Mouse (Mus musculus) hindbrain, embryonic 11.5 days (tissue): ENCODE measurements around the gene Rin2. TPM values are rescaled to one million over a fixed set of nuclear protein-coding genes. Genes with fewer than 3 reads are reported as not detected.

ENCODE experiments used
- ATAC-seq: fragments of 200-750 bp; cut with Nextera tagmentation; 2 replicates; pipeline ENCODE4 v1.8.0; 2017; ENCODE audit warnings: mild to moderate bottlenecking, moderate TSS enrichment, moderate library complexity; ENCODE audit not compliant: low FRiP score
- DNase-seq: peaks from one replicate; pipeline ENCODE4 v3.0.0-alpha.2; 2015; ENCODE audit warnings: low spot score
- H3K27ac ChIP-seq: fragments of 300-500 bp; sonication (generic); 2 replicates; pipeline ENCODE4 v1.5.1; 2014; ENCODE audit warnings: mild to moderate bottlenecking, low read depth, low read length
- H3K27me3 ChIP-seq: fragments of 300-500 bp; sonication (generic); 2 replicates; pipeline ENCODE4 v1.6.1; 2014; ENCODE audit warnings: mild to moderate bottlenecking, low read length, moderate library complexity, mixed read lengths; ENCODE audit not compliant: control insufficient read depth, insufficient read depth
- H3K36me3 ChIP-seq: fragments of 300-500 bp; sonication (generic); 2 replicates; pipeline ENCODE4 v1.6.1; 2014; ENCODE audit warnings: mild to moderate bottlenecking, low read length, moderate library complexity, mixed read lengths; ENCODE audit not compliant: control insufficient read depth, insufficient read depth
- H3K4me1 ChIP-seq: fragments of 300-500 bp; sonication (generic); replicated peaks from 2 replicates; pipeline ENCODE4 v1.6.1; 2014; ENCODE audit warnings: low read length, mixed read lengths; ENCODE audit not compliant: control insufficient read depth, insufficient read depth
- H3K4me2 ChIP-seq: fragments of 300-500 bp; sonication (generic); replicated peaks from 2 replicates; pipeline ENCODE4 v1.6.1; 2014; ENCODE audit warnings: mild to moderate bottlenecking, low read depth, low read length
- H3K4me3 ChIP-seq: fragments of 300-500 bp; sonication (generic); 2 replicates; pipeline ENCODE4 v1.5.1; 2014; ENCODE audit warnings: low read depth, low read length
- H3K9ac ChIP-seq: fragments of 300-500 bp; sonication (generic); 2 replicates; pipeline ENCODE4 v1.6.1; 2014; ENCODE audit warnings: low read depth, low read length
- H3K9me3 ChIP-seq: fragments of 300-500 bp; sonication (generic); 2 replicates; pipeline ENCODE4 v1.6.1; 2016; ENCODE audit warnings: low read length; ENCODE audit not compliant: control insufficient read depth
- WGBS: fragments of 180-500 bp; shearing (Covaris S2); extraction: QIAGEN DNeasy Blood & Tissue Kit; methylation state at CpG from one replicate; pipeline ENCODE4 v1.1.7; 2014; 5-methylcytosine and 5-hydroxymethylcytosine counted together
- polyA plus RNA-seq: library from polyadenylated mRNA; unstranded; fragments of >200 nt; fragmentation: Nextera tagmentation; extraction: Ambion mirVana; gene quantifications from 2 replicates; pipeline ENCODE4 v1.2.1, GENCODE M21; 2014

Rin2 gene
- polyA plus RNA-seq, 1 experiment from 2014 or later, result 19.1 TPM

DNA sequence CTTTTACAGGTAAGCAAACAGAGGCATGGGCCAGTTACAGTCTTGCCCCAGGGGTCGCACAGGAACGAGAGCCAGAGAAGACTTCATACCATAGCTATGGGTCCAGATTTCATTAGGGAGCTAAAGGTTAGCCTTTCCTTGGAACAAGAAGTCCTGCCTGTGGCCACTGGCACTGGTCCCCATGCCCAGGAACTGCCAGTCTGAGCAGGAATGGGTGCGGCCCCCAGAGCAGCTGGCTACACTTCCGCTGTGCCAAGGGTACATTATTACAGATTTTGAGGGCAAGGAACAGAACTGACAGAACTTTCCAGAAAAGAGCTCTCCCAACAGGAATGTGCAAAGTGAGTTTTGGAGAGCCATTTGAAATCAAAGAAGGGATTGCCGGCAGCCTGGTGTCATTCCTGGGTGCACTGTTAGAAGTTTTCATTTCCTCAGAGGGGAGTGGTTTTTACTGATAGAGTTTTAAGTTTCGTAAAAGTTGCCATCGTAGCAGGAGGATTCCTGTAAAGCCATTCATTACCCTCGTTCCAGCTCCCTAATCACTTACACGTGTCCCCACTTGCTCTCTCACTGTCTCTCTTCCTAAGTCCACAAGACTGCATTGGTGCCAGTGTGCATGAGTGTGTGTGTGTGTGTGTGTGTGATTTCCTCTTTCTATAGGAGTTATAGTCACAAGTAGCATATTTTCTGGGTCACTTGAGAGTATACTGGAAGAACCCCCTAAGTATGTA lies 126.5 kb downstream of the Rin2 start:
- 82% methylated on average over 9 of the region's 9 CpGs for WGBS
- Histone ChIP-seq H3K4me3 (no peak overlapping the region), H3K4me2 (no peak overlapping the region), H3K9me3 (no peaks in the 10 kb centered on the region), H3K9ac (no peak overlapping the region), H3K27me3 (no peaks in the 10 kb centered on the region), H3K27ac (no peak overlapping the region), H3K4me1 (no peaks in the 10 kb centered on the region), H3K36me3 (no peaks in the 10 kb centered on the region)
- DNase-seq (no peak), ATAC-seq (no peak)

- no peak overlapping the region for H3K27ac ChIP-seq
- H3K27me3 ChIP-seq, result no peaks in the 10 kb centered on the region
- no peaks in the 10 kb centered on the region for H3K36me3 ChIP-seq
- no peak overlapping the region for H3K9ac ChIP-seq
- no peaks in the 10 kb centered on the region for H3K9me3 ChIP-seq
- no peak for DNase-seq
- H3K4me3 ChIP-seq, result no peak overlapping the region
- 80% methylated on average over 2 of the region's 2 CpGs for WGBS
- ATAC-seq, result no peak
- no peak overlapping the region for H3K4me2 ChIP-seq
- H3K4me1 ChIP-seq, result no peaks in the 10 kb centered on the region
Measured at GRCm38 (mm10) chr2:145802626-145803025, 127.6 kb downstream of the Rin2 start.

DNA sequence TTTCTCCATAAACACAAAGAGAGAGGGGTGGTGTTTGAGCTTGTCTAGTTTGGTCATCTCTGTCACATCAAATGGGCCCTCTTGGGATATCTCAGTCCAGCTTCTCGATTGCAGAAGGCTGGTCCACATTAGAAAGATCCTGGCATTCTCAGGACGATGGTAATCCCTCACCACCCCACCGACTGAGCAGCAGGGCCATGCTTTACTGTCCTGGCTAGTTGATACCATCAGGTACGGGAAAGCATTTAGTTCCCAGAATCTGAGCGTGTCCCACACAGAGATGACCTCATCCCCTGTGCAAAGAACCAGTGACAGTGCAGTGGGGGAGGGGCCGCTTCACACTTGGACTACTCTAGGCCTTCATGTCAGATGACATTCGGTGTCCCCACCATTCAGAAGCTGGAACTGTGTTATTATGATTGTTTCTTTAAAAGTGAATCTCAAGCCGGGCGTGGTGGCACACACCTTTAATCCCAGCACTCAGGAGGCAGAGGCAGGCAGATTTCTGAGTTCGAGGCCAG lies 128.9 kb downstream of the Rin2 start:
- Histone ChIP-seq H3K9me3 (no peaks in the 10 kb centered on the region), H3K4me2 (no peak overlapping the region), H3K27me3 (no peaks in the 10 kb centered on the region), H3K36me3 (no peaks in the 10 kb centered on the region), H3K4me3 (no peak overlapping the region), H3K27ac (no peak overlapping the region), H3K9ac (no peak overlapping the region), H3K4me1 (no peaks in the 10 kb centered on the region)
- DNase-seq (no peak), ATAC-seq (no peak)
- 88% methylated on average over 10 of the region's 10 CpGs for WGBS

- no peaks in the 10 kb centered on the region for H3K36me3 ChIP-seq
- no peaks in the 10 kb centered on the region for H3K9me3 ChIP-seq
- no peaks in the 10 kb centered on the region for H3K4me1 ChIP-seq
- WGBS, result 88% methylated on average over 6 of the region's 6 CpGs
- H3K27ac ChIP-seq, result no peak overlapping the region
- H3K4me2 ChIP-seq, result no peak overlapping the region
- DNase-seq (no peak), ATAC-seq (no peak)
- H3K9ac ChIP-seq, result no peak overlapping the region
- H3K27me3 ChIP-seq, result no peaks in the 10 kb centered on the region
- H3K4me3 ChIP-seq, result no peak overlapping the region
Measured at GRCm38 (mm10) chr2:145804524-145804923, 129.5 kb downstream of the Rin2 start.

DNA sequence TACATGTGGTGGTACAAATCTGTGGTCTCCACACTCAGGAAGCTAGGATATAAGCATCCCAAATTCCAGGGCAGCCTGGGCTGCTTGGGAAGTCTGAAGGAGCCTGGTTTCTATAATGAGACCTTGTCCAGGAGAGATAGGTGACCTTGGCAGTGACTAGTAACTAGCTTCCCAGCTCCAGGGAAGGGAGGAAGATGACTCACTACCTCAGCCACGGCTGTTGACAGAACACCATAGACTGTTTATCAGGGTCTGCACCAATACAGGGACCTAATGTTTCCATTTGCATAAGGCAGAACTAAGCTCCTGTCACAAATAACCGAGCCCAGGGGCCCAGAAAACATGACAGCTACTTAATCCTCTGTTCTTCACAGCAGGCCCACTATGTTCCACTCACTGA lies 132.3 kb downstream of the Rin2 start:
- Histone ChIP-seq H3K9ac (no peak overlapping the region), H3K4me2 (no peak overlapping the region), H3K36me3 (no peaks in the 10 kb centered on the region), H3K27me3 (no peaks in the 10 kb centered on the region), H3K27ac (no peak overlapping the region), H3K9me3 (no peaks in the 10 kb centered on the region), H3K4me3 (no peak overlapping the region), H3K4me1 (no peaks in the 10 kb centered on the region)
- ATAC-seq, result no peak
- WGBS, result 68% methylated on average over 2 of the region's 2 CpGs
- DNase-seq, result no peak

DNA sequence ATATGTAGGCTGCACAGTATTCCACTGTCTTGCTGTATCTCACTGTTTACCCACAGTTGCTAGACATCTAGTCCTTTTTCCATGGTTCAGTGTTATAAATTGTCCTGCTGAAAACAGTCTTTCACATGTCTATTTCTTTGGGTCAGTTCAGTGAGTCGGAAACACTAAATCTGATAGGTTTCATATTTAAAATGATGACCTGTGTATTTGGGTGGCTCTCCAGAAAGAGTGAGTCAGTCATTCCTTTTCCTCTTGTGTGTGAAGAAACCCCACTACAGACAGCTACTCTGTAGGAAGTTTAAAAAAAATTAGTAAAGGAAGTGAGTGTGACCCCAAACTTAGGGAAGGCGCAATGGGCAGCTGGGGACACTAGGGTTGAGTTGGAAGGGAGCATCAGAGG lies 133.2 kb downstream of the Rin2 start:
- no peak for ATAC-seq
- Histone ChIP-seq H3K27ac (no peak overlapping the region), H3K4me2 (no peak overlapping the region), H3K9ac (no peak overlapping the region), H3K27me3 (no peaks in the 10 kb centered on the region), H3K9me3 (no peaks in the 10 kb centered on the region), H3K4me1 (no peaks in the 10 kb centered on the region), H3K4me3 (no peak overlapping the region), H3K36me3 (no peaks in the 10 kb centered on the region)
- WGBS, result 97% methylated on average over 2 of the region's 2 CpGs
- DNase-seq, result no peak

GRCm38 (mm10) chr2:145808667-145809066 lies 133.7 kb downstream of the Rin2 start:
- DNase-seq, result no peak
- no peaks in the 10 kb centered on the region for H3K27me3 ChIP-seq

GRCm38 (mm10) chr2:145810676-145811075 lies 135.7 kb downstream of the Rin2 start:
- ATAC-seq, result no peak
- WGBS, result 52% methylated on average over 5 of the region's 5 CpGs
- no peak overlapping the region for H3K27ac ChIP-seq

More at GRCm38 (mm10) chr2:145808667-145809066, 133.7 kb downstream of the Rin2 start:
- Histone ChIP-seq H3K27ac (no peak overlapping the region), H3K4me1 (no peaks in the 10 kb centered on the region), H3K9me3 (no peaks in the 10 kb centered on the region), H3K9ac (no peak overlapping the region), H3K4me3 (no peak overlapping the region), H3K36me3 (no peaks in the 10 kb centered on the region), H3K4me2 (no peak overlapping the region)
- ATAC-seq, result no peak
- WGBS, result 95% methylated on average over 6 of the region's 6 CpGs

DNA sequence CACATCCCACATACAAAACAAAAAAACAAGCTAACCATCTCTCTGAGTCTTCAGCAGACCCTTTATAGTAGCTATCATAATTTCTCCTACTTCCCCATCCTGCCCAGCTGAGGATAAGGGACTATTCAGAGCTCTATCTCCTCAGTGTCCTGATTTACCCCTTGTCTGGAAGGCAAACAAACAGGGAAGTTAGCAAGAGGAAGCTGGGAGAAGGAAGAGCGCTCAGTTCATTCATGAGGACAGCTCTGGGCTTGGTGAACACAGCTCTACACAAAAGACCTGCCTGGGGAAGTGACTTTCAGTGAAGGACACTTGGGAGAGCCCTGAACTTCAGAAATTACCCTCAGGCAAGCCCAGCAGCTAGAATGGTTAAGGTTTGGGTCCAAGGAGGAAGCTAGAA lies 137.8 kb downstream of the Rin2 start:
- DNase-seq (no peak), ATAC-seq (no peak)
- H3K36me3 ChIP-seq, result no peaks in the 10 kb centered on the region
- no peaks in the 10 kb centered on the region for H3K9me3 ChIP-seq
- no peak overlapping the region for H3K27ac ChIP-seq
- no peak overlapping the region for H3K4me3 ChIP-seq
- 78% methylated on average over 1 of the region's 1 CpGs for WGBS
- no peak overlapping the region for H3K4me2 ChIP-seq
- H3K27me3 ChIP-seq, result no peaks in the 10 kb centered on the region
- H3K9ac ChIP-seq, result no peak overlapping the region
- no peaks in the 10 kb centered on the region for H3K4me1 ChIP-seq

More at GRCm38 (mm10) chr2:145810676-145811075, 135.7 kb downstream of the Rin2 start:
- H3K9me3 ChIP-seq, result no peaks in the 10 kb centered on the region
- no peaks in the 10 kb centered on the region for H3K36me3 ChIP-seq
- H3K4me1 ChIP-seq, result no peaks in the 10 kb centered on the region
- no peak overlapping the region for H3K4me2 ChIP-seq
- DNase-seq, result peak; percentile 44
- H3K4me3 ChIP-seq, result no peak overlapping the region
- H3K9ac ChIP-seq, result no peak overlapping the region
- H3K27me3 ChIP-seq, result no peaks in the 10 kb centered on the region
